11 mouse cellular contexts compared by ENCODE assay signal in genomic region chr8:119832931-119833330, GRCm38 (mm10). TPM values are rescaled to one million over a fixed set of nuclear protein-coding genes. Genes with fewer than 3 reads are reported as not detected.
A peak's percentile ranks its signal among the peaks of the same experiment; 100 is the strongest.
DNase-seq lines count a peak whose midpoint lies in the region; ATAC-seq lines count a peak whose summit lies in the region.
"Had no signal": no experiment of that assay in that cellular context is flagged by ENCODE, and none has a peak within 500 bp of the region (broad histone marks: within the 10 kb centered on the region; RNA-seq: fewer than 3 reads in every experiment).

No protein-coding gene starts in this region.

- no peaks in the 10 kb centered on the region for H3K36me3 ChIP-seq in forebrain, embryonic 11.5 days (ENCODE audit: control insufficient read depth, insufficient read depth, low read length)
- no peaks in the 10 kb centered on the region for H3K36me3 ChIP-seq in forebrain, embryonic 16.5 days (ENCODE audit: control insufficient read depth, insufficient read depth)
- H3K36me3 ChIP-seq in lung, embryonic 16.5 days (ENCODE audit: control insufficient read depth, insufficient read depth, low read length): no peaks in the 10 kb centered on the region
- no peaks in the 10 kb centered on the region for H3K36me3 ChIP-seq in intestine, embryonic 16.5 days (ENCODE audit: control insufficient read depth, insufficient read depth, low read length)

- H3K27me3 ChIP-seq in forebrain, embryonic 11.5 days (ENCODE audit: control insufficient read depth, insufficient read depth, low read length): no peaks in the 10 kb centered on the region
- H3K27me3 ChIP-seq in forebrain, embryonic 16.5 days (replicated peaks; ENCODE audit: control insufficient read depth, insufficient read depth, low read length): no peaks in the 10 kb centered on the region
- H3K27me3 ChIP-seq in lung, embryonic 16.5 days (ENCODE audit: control insufficient read depth, insufficient read depth, low read depth, low read length): no peaks in the 10 kb centered on the region
- H3K27me3 ChIP-seq in intestine, embryonic 16.5 days (replicated peaks; ENCODE audit: control insufficient read depth, insufficient read depth, low read length): no peaks in the 10 kb centered on the region

- ATAC-seq in forebrain, embryonic 11.5 days (replicated peaks; ENCODE audit: low FRiP score): no peak
- ATAC-seq in forebrain, embryonic 16.5 days: no peak
- ATAC-seq in lung, embryonic 16.5 days (ENCODE audit: low read depth): no peak
- no peak for ATAC-seq in intestine, embryonic 16.5 days

- H3K9ac ChIP-seq in forebrain, embryonic 11.5 days (ENCODE audit: low read length): peak overlapping the region; percentile 32; the same call in 1 of the 2 replicates
- no peak overlapping the region for H3K9ac ChIP-seq in forebrain, embryonic 16.5 days (replicated peaks; ENCODE audit: low read depth, low read length)
- no peak overlapping the region for H3K9ac ChIP-seq in lung, embryonic 16.5 days (ENCODE audit: low read length)
- peak overlapping the region; percentile 41; the same call in 1 of the 2 replicates for H3K9ac ChIP-seq in intestine, embryonic 16.5 days (ENCODE audit: low read depth, low read length)

- H3K4me3 ChIP-seq in forebrain, embryonic 11.5 days (ENCODE audit: low read depth, low read length): no peak overlapping the region
- no peak overlapping the region for H3K4me3 ChIP-seq in forebrain, embryonic 16.5 days (replicated peaks; ENCODE audit: low read length)
- H3K4me3 ChIP-seq in lung, embryonic 16.5 days (ENCODE audit: low read length): no peak overlapping the region
- no peak overlapping the region for H3K4me3 ChIP-seq in intestine, embryonic 16.5 days (ENCODE audit: low read length)
- H3K4me3 ChIP-seq: myocyte had no signal

- intact Hi-C loops in gastrocnemius, postnatal 14 days (cut with DNase I; ENCODE audit: low total_unique reads): no loop called here

- peaks cover 34% of the 10 kb centered on the region for H3K4me1 ChIP-seq in forebrain, embryonic 11.5 days (replicated peaks; ENCODE audit: control insufficient read depth, insufficient read depth, low read length)
- peaks cover 72% of the 10 kb centered on the region for H3K4me1 ChIP-seq in forebrain, embryonic 16.5 days (replicated peaks; ENCODE audit: control insufficient read depth, insufficient read depth, low read length)
- H3K4me1 ChIP-seq in lung, embryonic 16.5 days (replicated peaks; ENCODE audit: control insufficient read depth, insufficient read depth, low read length): peaks cover 45% of the 10 kb centered on the region
- H3K4me1 ChIP-seq in intestine, embryonic 16.5 days (ENCODE audit: control insufficient read depth, insufficient read depth, low read length): peaks cover 81% of the 10 kb centered on the region

- H3K27ac ChIP-seq in forebrain, embryonic 11.5 days (ENCODE audit: low read depth, low read length): no peak overlapping the region
- H3K27ac ChIP-seq in forebrain, embryonic 16.5 days (ENCODE audit: low read length): no peak overlapping the region
- H3K27ac ChIP-seq in lung, embryonic 16.5 days (ENCODE audit: low read length): peak overlapping the region; percentile 59; the same call in 1 of the 2 replicates
- peak overlapping the region; percentile 81 for H3K27ac ChIP-seq in intestine, embryonic 16.5 days (ENCODE audit: low read length)

- WGBS in forebrain, embryonic 11.5 days: 8% methylated on average over 5 of the region's 5 CpGs
- WGBS in forebrain, embryonic 16.5 days: 20% methylated on average over 5 of the region's 5 CpGs
- 36% methylated on average over 5 of the region's 5 CpGs for WGBS in lung, embryonic 16.5 days
- WGBS in intestine, embryonic 16.5 days: 34% methylated on average over 5 of the region's 5 CpGs

- no peak for DNase-seq in forebrain, embryonic 11.5 days (ENCODE audit: low spot score)
- no peak for DNase-seq in lung, postnatal 25 days (ENCODE audit: low spot score)
- peak; percentile 32 for DNase-seq in thymus, postnatal 0 days (ENCODE audit: low spot score)
- DNase-seq in gastrocnemius, postnatal 14 days: no peak
- DNase-seq in layer of hippocampus, adult 11-12 months (ENCODE audit: low spot score): no peak
- DNase-seq: adrenal gland, postnatal 10 days; layer of hippocampus, postnatal 36 days had no signal

- H3K9me3 ChIP-seq in forebrain, embryonic 11.5 days (ENCODE audit: control insufficient read depth, low read length): no peaks in the 10 kb centered on the region
- no peaks in the 10 kb centered on the region for H3K9me3 ChIP-seq in forebrain, embryonic 16.5 days (ENCODE audit: control insufficient read depth, low read length)
- no peaks in the 10 kb centered on the region for H3K9me3 ChIP-seq in lung, embryonic 16.5 days (ENCODE audit: control insufficient read depth, low read length)
- no peaks in the 10 kb centered on the region for H3K9me3 ChIP-seq in intestine, embryonic 16.5 days (ENCODE audit: control insufficient read depth, low read length)

- H3K4me2 ChIP-seq in forebrain, embryonic 11.5 days (ENCODE audit: low read depth, low read length, severe bottlenecking): no peak overlapping the region
- H3K4me2 ChIP-seq in forebrain, embryonic 16.5 days (ENCODE audit: low read length): no peak overlapping the region
- H3K4me2 ChIP-seq in lung, embryonic 16.5 days (ENCODE audit: low read depth, low read length): no peak overlapping the region
- H3K4me2 ChIP-seq in intestine, embryonic 16.5 days (ENCODE audit: low read depth, low read length): 0 out of 2 replicates have a peak overlapping the region, but pooled peaks have one; percentile 28

RNA-seq across cellular contexts. Expression of gene Cotl1, which starts 7.4 kb away (rescaled TPM):
- 167 and 251 TPM in 2 replicates for polyA plus RNA-seq in forebrain, embryonic 11.5 days (2014; fragmentation: Nextera tagmentation; extraction: Ambion mirVana)
- polyA plus RNA-seq in forebrain, embryonic 16.5 days (2015; fragmentation: Nextera tagmentation; extraction: Ambion mirVana): 119 and 147 TPM in 2 replicates
- 78.4 and 88.5 TPM in 2 replicates for polyA plus RNA-seq in lung, embryonic 16.5 days (2015; fragmentation: Nextera tagmentation; extraction: Ambion mirVana)
- 248 and 262 TPM in 2 replicates for polyA plus RNA-seq in intestine, embryonic 16.5 days (2015; fragmentation: Nextera tagmentation; extraction: Ambion mirVana)
- polyA plus RNA-seq in thymus, postnatal 0 days (2015; fragmentation: Nextera tagmentation; extraction: Ambion mirVana): 94.3 and 127 TPM in 2 replicates
- 10 to 100 TPM; 18.3 to 24.5 TPM for total RNA-seq in gastrocnemius, postnatal 14 days (2021)

RNA-seq across cellular contexts. Expression of gene Klhl36, which starts 29.1 kb away (rescaled TPM):
- 7.3 and 9.9 TPM in 2 replicates for polyA plus RNA-seq in forebrain, embryonic 11.5 days (2014; fragmentation: Nextera tagmentation; extraction: Ambion mirVana)
- polyA plus RNA-seq in forebrain, embryonic 16.5 days (2015; fragmentation: Nextera tagmentation; extraction: Ambion mirVana): 15.2 and 19.1 TPM in 2 replicates
- 14.5 and 15.0 TPM in 2 replicates for polyA plus RNA-seq in lung, embryonic 16.5 days (2015; fragmentation: Nextera tagmentation; extraction: Ambion mirVana)
- 11.5 and 12.2 TPM in 2 replicates for polyA plus RNA-seq in intestine, embryonic 16.5 days (2015; fragmentation: Nextera tagmentation; extraction: Ambion mirVana)
- polyA plus RNA-seq in thymus, postnatal 0 days (2015; fragmentation: Nextera tagmentation; extraction: Ambion mirVana): 19.1 and 20.5 TPM in 2 replicates
- total RNA-seq in gastrocnemius, postnatal 14 days (2021): 1 to 10 TPM; 2.2 to 2.7 TPM

RNA-seq across cellular contexts. Expression of gene Tldc1, which starts 54.7 kb away (rescaled TPM):
- 12.6 and 13.4 TPM in 2 replicates for polyA plus RNA-seq in forebrain, embryonic 11.5 days (2014; fragmentation: Nextera tagmentation; extraction: Ambion mirVana)
- 15.3 and 16.1 TPM in 2 replicates for polyA plus RNA-seq in forebrain, embryonic 16.5 days (2015; fragmentation: Nextera tagmentation; extraction: Ambion mirVana)
- polyA plus RNA-seq in lung, embryonic 16.5 days (2015; fragmentation: Nextera tagmentation; extraction: Ambion mirVana): 13.9 and 15.3 TPM in 2 replicates
- 17.8 and 18.1 TPM in 2 replicates for polyA plus RNA-seq in intestine, embryonic 16.5 days (2015; fragmentation: Nextera tagmentation; extraction: Ambion mirVana)
- polyA plus RNA-seq in thymus, postnatal 0 days (2015; fragmentation: Nextera tagmentation; extraction: Ambion mirVana): 9.0 and 9.2 TPM in 2 replicates
- total RNA-seq in gastrocnemius, postnatal 14 days (2021): 1 to 10 TPM; 4.1 to 4.3 TPM

Comparison
In these comparisons a context has a peak if more than half of its experiments do, and no peak if none do; other contexts are left out.
1. H3K9ac ChIP-seq: peak in forebrain, embryonic 11.5 days (single experiment) and intestine, embryonic 16.5 days (single experiment); none in forebrain, embryonic 16.5 days (single experiment) and lung, embryonic 16.5 days (single experiment).
2. H3K27ac ChIP-seq: peak in lung, embryonic 16.5 days (single experiment) and intestine, embryonic 16.5 days (single experiment); none in forebrain, embryonic 11.5 days (single experiment) and forebrain, embryonic 16.5 days (single experiment).